Mouse (Mus musculus) cerebellum, adult 2 months (tissue): ENCODE results near the gene Nrl.

Source experiments
- CTCF ChIP-seq: fragments of 200-500 bp; IDR thresholded peaks from 2 replicates; pipeline ENCODE4 v1.5.1; 2011; ENCODE audit warnings: low read depth, mild to moderate bottlenecking, control low read depth, low read length, moderate library complexity, borderline replicate concordance; ENCODE audit not compliant: insufficient read depth
- POLR2A ChIP-seq: fragments of 200-500 bp; IDR thresholded peaks from 2 replicates; pipeline ENCODE4 v1.6.1; 2011; ENCODE audit warnings: low read length, control low read depth, borderline replicate concordance; ENCODE audit not compliant: insufficient read depth

DNA sequence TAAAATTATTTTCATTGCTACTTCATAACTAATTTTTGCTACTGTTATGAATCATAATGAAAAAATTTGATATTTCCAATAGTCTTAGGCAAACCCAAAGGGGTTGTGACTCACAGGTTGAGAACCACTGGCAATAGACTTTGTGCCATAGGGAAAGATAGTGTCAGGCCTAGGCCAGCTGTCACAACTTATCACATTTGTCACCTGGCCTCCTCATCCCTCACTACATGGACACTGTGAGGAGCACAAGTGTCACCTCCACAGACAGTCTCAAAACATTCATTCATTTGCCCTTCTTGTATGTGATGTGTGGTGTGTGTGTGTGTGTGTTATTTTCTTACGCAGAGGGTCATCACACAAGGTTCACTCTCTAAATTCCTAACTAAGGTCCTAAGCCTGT, 47.4 kb downstream of the Nrl start:
- TF ChIP-seq CTCF: no peak
- TF ChIP-seq POLR2A: no peak
